Mouse (Mus musculus): ENCODE measurements around the gene Neurl2.

DNA sequence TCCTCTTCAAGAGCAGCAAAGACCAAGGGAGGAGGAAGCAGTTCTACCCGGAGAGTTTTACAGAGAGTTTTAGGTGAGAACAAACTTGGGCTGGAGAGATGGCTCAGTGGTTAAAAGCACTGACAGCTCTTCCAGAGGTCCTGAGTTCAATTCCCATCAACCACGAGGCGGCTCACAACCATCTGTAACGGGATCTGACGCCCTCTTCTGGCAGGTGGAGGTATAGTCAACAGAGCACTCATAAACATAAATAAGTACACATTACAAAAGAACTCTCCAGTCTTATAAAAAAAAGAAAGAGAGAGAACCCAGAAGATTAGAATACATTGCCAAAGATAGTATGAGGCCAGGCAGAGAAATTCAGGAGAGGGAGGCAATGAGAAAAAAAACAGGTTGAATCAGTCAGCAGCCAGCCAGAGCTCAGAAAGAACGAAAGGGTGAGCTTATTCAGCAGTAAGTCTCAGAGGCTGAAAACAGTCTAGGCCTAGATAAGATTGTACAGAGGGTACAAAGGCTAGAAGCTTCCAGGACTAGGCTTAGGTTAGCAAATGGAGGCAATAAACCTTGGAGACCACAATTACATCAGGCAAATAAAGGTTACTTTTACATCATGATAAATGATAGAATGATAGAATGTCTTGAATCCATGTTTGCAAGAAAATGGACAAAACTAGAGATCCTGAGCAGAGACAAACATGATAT, 38.5 kb upstream of the Neurl2 start:
- no peak for TF ChIP-seq CHD2 (IDR thresholded peaks at IDR 0.05; ENCODE audit: low read depth, low read length)
- TF ChIP-seq MAFK (IDR thresholded peaks at IDR 0.05; ENCODE audit: insufficient read depth, low read depth, low read length): no peak

Measured in ES-E14 (cell line).